Mouse (Mus musculus) common myeloid progenitor, adult 5-6 weeks (primary cell): ENCODE data around the gene Ctnnd2. TPM values are rescaled to one million over a fixed set of nuclear protein-coding genes. Genes with fewer than 3 reads are reported as not detected.
A peak's percentile ranks its signal among the peaks of the same experiment; 100 is the strongest.
"Not testable (repeated sequence)": the region's sequence is repeated elsewhere in the genome, so short reads cannot be mapped to it uniquely, and the experiment has no call there.

Source experiments
- ATAC-seq: replicated peaks from 2 replicates; pipeline ENCODE4 v1.8.0; 2016; ENCODE audit warnings: low read depth, mild to moderate bottlenecking, moderate TSS enrichment, inconsistent platforms; ENCODE audit not compliant: poor library complexity, severe bottlenecking
- total RNA-seq: library from RNA; stranded (forward); fragments of 200-1000, 187-1606 nt; gene quantifications from 2 replicates; pipeline ENCODE4 v1.2.3, GENCODE M21; 2017

Ctnnd2 gene
- total RNA-seq, result 0.68 and 0.73 TPM in 2 replicates

GRCm38 (mm10) chr15:30172391-30173281, at the start of gene Ctnnd2:
TSS of gene Ctnnd2 (plus strand) at chr15:30172593.
- ATAC-seq, result peak; percentile 63

DNA sequence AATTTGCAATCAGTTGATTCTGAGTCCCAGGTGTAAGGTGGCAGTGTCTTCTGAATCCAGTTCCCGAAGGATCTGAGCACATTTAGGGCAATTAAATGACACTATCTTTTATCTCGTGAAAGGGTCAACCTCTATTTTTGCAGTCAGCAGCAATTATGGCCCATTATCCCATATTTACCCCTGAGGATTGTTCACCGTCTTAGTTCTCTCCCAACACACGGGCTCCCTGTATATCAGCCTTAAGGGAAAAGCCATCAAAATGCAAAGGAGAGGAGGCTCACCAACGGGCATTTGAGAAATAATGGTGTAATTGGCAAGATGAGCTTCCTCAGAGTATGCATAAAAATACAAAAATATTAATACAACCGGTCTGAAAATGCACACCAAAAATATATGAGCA, 41.7 kb upstream of the Ctnnd2 start:
- no peak for ATAC-seq

DNA sequence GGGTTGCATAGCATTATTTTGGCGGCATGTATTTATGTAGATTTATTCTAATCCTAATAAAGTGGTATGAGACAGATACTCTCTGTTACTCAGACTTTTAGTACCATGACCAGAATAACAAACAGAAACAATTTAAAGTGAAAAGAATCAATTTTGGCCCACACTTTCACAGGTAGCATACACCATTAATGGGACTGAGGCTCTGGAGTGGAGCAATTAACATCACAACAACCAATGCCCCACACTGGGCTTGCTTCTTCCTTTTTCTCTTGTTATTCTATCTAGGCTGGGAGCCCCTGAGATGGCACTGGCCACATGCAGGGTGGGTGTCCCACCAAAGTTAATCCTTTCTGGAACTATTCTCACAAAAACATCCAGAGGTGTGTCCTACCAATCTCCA, 32.8 kb upstream of the Ctnnd2 start:
- not testable (repeated sequence) for ATAC-seq

GRCm38 (mm10) chr15:30145413-30145812, 27.0 kb upstream of the Ctnnd2 start:
- ATAC-seq, result no peak

DNA sequence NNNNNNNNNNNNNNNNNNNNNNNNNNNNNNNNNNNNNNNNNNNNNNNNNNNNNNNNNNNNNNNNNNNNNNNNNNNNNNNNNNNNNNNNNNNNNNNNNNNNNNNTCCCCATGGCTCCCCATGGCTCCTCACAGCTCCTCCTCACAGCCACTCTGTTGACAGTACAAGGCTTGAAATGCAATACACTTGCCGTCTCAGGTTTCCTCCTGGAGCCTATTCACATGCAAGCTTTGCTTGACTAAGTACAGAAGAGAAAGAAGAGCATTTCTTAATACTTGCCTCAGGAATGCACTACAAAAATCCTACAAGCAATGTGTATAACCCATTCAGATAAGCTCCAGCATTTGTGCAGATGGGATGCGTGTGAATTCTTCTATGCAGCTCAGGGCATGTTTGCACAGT, 20.2 kb upstream of the Ctnnd2 start:
- ATAC-seq, result no peak

DNA sequence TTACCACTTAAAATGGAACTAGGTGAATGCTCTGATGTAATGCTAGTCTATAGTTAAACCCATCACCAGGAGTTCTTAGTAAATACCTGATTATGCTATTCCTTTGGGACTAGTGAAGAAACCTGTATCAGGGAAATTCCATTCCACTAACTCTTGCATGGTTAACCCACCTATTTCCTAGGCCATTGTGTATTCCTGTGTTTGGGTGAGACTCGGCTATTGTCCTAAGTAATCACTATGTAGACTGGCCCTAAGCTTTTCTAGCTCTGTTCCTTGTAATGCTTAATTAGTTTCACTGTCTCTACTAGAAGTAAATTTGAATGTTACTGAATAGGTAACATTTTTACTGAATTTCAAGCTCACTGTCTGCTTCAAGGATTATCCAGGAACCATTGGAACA, 14.4 kb upstream of the Ctnnd2 start:
- no peak for ATAC-seq

DNA sequence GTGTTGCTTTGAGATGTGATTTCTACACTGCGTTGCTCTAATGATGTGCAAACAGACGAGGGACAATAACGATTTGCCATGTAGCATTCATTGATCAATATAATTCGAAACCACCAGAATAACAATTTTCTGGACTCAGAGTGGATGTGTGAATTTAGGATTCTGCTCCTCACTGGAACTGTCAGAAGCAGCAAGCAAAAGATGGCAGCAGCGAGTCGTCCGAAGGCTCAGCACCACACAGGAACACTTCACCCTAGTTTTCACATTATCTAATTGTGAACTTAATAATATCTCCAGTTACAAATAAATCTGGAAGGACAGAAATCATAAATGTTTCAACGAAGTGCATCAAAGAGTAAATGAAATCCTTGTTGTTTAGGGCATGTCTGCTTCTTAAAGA, 2.4 kb upstream of the Ctnnd2 start:
- no peak for ATAC-seq

GRCm38 (mm10) chr15:30171493-30172195, 749 bp upstream of the Ctnnd2 start:
- no peak for ATAC-seq

DNA sequence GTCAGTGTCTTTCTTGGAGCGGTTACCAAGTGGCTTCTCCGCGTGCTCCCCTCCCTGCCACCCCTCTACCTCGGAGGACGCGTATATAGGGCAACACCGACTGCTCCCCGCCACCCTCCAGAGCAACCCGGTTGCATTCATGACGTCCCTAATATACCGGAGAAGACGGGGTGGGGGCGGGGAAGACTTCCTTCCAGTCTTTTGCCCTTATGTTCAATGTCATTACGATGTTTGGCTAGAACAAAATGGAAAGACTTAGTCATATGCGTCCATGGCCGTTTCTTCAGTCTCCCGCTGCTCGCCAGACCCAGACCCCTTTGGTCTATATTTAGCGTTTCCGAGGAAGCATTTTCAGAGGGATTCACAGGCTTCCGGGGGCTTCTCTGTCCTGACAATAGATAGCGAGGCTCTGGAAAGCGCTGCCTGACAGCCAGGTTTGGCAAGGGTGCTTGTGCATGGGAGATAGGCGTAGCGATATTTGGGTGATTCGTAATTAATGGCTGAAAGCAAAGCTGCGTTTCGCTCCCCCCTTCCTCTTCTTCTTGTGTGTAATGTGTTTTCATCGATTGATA, 1.1 kb downstream of the Ctnnd2 start:
- no peak for ATAC-seq

- no peak for ATAC-seq
These were observed 1.9 kb downstream of the Ctnnd2 start for GRCm38 (mm10) chr15:30174321-30174720.

- no peak for ATAC-seq
These were observed 11.6 kb downstream of the Ctnnd2 start for GRCm38 (mm10) chr15:30184020-30184419.

DNA sequence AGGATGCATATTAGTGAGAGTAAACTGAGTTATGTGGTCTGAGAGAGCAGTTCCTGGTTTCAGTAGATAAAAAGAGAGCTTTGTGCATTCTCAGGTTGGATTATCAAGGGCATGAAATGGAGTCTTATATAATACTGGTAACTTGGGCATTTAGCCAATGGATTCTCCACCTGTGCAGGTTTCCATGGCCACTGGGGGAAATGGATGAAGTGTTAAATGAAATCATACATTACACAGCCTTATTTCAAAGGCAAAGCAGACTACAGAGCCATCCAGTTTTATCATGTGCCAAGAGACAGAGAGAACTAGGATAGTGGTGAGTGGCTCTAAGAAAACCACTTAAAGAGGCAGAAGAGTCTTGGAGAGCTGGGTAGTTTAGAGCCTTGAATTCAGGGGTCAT, 18.5 kb downstream of the Ctnnd2 start:
- ATAC-seq, result no peak

- ATAC-seq, result no peak
These were observed 19.7 kb downstream of the Ctnnd2 start for GRCm38 (mm10) chr15:30191931-30192668.

DNA sequence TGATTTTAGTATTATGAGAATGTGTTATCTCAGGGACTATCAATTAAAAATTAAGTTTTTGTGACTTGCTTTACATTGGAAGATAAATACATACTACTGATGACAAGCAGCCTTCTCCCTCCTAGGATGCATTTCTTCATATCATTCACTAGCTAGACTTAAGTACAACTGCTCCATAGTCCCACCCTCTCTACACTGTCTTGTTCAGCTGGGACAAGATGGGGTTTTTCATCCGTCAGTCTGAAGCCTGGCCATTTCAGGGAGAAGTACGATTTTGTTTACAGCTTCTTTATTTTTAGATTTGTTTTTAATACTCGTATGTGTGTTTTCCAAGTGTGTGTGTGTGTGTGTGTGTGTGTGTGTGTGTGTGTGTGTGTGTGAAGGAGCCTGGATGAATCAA, 26.0 kb downstream of the Ctnnd2 start:
- no peak for ATAC-seq

GRCm38 (mm10) chr15:30199785-30200184, 27.4 kb downstream of the Ctnnd2 start:
- no peak for ATAC-seq

DNA sequence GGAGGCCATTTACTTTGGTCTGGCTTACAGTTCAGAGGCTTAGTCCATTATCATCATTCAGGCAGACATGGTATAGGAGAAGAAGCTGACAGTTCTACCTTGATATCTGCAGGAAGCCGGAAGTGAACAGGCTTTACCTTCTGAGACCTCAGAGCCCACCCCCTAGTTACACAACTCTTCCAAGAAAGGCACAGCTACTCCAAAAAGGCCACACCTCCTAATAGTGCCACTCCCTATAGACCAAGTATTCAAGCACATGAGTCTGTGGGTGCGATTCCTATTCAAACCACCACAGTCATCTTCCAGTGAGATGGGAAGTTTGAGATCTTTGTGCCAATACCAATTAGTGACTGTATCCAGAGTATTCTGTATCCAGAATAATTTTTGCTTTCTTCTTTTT, 28.8 kb downstream of the Ctnnd2 start:
- ATAC-seq, result no peak

DNA sequence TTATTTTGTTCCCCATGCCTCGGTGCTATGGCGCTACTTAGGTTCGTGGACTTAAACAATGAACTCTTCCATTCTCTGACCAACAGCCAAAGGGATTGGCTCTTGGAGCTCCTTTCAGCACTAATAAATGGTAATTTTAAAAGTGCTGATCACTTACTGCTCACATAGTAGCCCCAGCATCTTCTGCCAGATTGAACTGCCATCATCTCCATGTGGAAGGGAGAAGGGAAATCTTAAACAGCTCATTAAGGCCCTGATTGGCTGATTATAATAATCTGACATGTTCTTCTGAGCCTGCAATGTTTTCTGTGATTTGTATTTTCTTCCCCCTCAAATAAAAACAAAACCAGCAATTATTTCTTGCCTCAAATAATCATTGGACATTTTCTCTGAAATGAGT, 29.2 kb downstream of the Ctnnd2 start:
- ATAC-seq, result no peak

DNA sequence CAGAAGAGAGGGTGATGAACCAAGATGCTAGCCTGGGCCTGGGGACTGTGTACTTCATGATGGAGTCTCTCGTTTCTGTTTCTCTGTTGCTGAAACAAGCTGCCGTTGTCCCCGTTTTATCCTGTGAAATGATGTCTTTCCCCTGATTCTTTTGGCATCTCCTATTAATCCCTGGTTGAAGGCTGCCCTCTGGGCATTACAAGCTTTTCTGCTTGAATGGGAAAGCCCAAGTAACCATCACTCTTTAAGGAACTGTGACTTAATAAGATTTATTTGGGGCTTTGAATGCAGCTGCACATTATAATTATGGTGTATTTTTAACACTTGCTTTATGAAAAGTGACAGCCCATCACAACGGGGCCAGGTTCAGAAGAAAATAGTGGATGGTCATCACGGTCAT, 40.4 kb downstream of the Ctnnd2 start:
- ATAC-seq, result no peak

- ATAC-seq, result no peak
These were observed 43.5 kb downstream of the Ctnnd2 start for GRCm38 (mm10) chr15:30215871-30216270.

GRCm38 (mm10) chr15:30229112-30229511, 56.7 kb downstream of the Ctnnd2 start:
- ATAC-seq, result no peak
